Mouse (Mus musculus) MEL (cell line): ENCODE data around the gene Drc7. TPM values are rescaled to one million over a fixed set of nuclear protein-coding genes. Genes with fewer than 3 reads are reported as not detected.

Experiments used
- DNase-seq: peaks from one replicate; pipeline ENCODE4 v3.0.0; 2011; ENCODE audit warnings: low read depth, low spot score
- H3K27ac ChIP-seq: 2 replicates; pipeline ENCODE4 v1.5.1; 2012; ENCODE audit warnings: low read depth, mild to moderate bottlenecking, control low read depth, low read length, moderate library complexity; ENCODE audit not compliant: control insufficient read depth
- H3K27me3 ChIP-seq, 2 experiments: fragments of 150-350 bp in 1 of 2; sonication (generic) in 1 of 2; 2 replicates each; pipeline ENCODE4 v1.6.1; 2012; ENCODE audit warnings: low read length in 2 of 2, mild to moderate bottlenecking in 2 of 2, improper control_type of control experiment in 1 of 2, moderate library complexity in 1 of 2; ENCODE audit not compliant: insufficient read depth in 2 of 2, control insufficient read depth in 1 of 2
- H3K36me3 ChIP-seq, 2 experiments: 2 replicates each; pipeline ENCODE4 v1.6.1; 2012 to 2014; ENCODE audit warnings: low read length in 2 of 2, improper control_type of control experiment in 1 of 2, inconsistent platforms in 1 of 2, mild to moderate bottlenecking in 1 of 2; ENCODE audit not compliant: insufficient read depth in 2 of 2, control insufficient read depth in 1 of 2
- H3K4me1 ChIP-seq, 2 experiments: fragments of 150-350 bp in 1 of 2; sonication (generic) in 1 of 2; 2 replicates each; pipeline ENCODE4 v1.6.1; 2012; ENCODE audit warnings: low read length in 2 of 2, improper control_type of control experiment in 1 of 2, mild to moderate bottlenecking in 1 of 2; ENCODE audit not compliant: insufficient read depth in 2 of 2, control insufficient read depth in 1 of 2
- H3K4me3 ChIP-seq, 2 experiments: fragments of 150-350 bp in 1 of 2; sonication (generic) in 1 of 2; 2 replicates each; pipeline ENCODE4 v1.5.1; 2012; ENCODE audit warnings: low read depth in 2 of 2, low read length in 2 of 2, mild to moderate bottlenecking in 2 of 2, moderate library complexity in 2 of 2, control low read depth in 1 of 2, improper control_type of control experiment in 1 of 2; ENCODE audit not compliant: control insufficient read depth in 1 of 2, insufficient read depth in 1 of 2
- H3K79me2 ChIP-seq: 2 replicates; pipeline ENCODE4 v1.6.1; 2012; ENCODE audit warnings: mild to moderate bottlenecking, low read length, moderate library complexity; ENCODE audit not compliant: control insufficient read depth, poor library complexity, insufficient read depth
- H3K9ac ChIP-seq: 2 replicates; pipeline ENCODE4 v1.6.1; 2012; ENCODE audit warnings: low read depth, mild to moderate bottlenecking, control low read depth, low read length, moderate library complexity; ENCODE audit not compliant: control insufficient read depth, poor library complexity, severe bottlenecking
- H3K9me3 ChIP-seq: fragments of 150-350 bp; sonication (generic); replicated peaks from 2 replicates; pipeline ENCODE4 v1.6.1; 2012; ENCODE audit warnings: mild to moderate bottlenecking, low read length, improper control_type of control experiment, moderate library complexity; ENCODE audit not compliant: insufficient read depth
- BHLHE40 ChIP-seq: IDR thresholded peaks from 2 replicates; pipeline ENCODE4 v1.6.1; 2012; ENCODE audit warnings: low read depth, mild to moderate bottlenecking, inconsistent platforms, low read length, improper control_type of control experiment, borderline replicate concordance
- CHD1 ChIP-seq: IDR thresholded peaks from 2 replicates; pipeline ENCODE4 v1.6.1; 2012; ENCODE audit warnings: low read depth, mild to moderate bottlenecking, inconsistent platforms, low read length, improper control_type of control experiment
- CTCF ChIP-seq, 3 experiments: IDR thresholded peaks in 2 of 3; conservative IDR thresholded peaks in 1 of 3; 2 replicates each; pipeline ENCODE4 v1.5.1; 2011 to 2012; ENCODE audit warnings: low read length in 3 of 3, low read depth in 2 of 3, mild to moderate bottlenecking in 2 of 3, improper control_type of control experiment in 1 of 3, inconsistent platforms in 1 of 3, mixed read lengths in 1 of 3, moderate library complexity in 1 of 3; ENCODE audit not compliant: control insufficient read depth in 1 of 3, insufficient read depth in 1 of 3, poor library complexity in 1 of 3, severe bottlenecking in 1 of 3
- ELF1 ChIP-seq: IDR thresholded peaks from 2 replicates; pipeline ENCODE4 v1.6.1; 2014; ENCODE audit warnings: low read depth, mild to moderate bottlenecking, inconsistent platforms, low read length, improper control_type of control experiment, moderate library complexity
- ETS1 ChIP-seq: IDR thresholded peaks from 2 replicates; pipeline ENCODE4 v1.6.1; 2012; ENCODE audit warnings: low read depth, mild to moderate bottlenecking, inconsistent platforms, low read length, improper control_type of control experiment, moderate library complexity
- GABPA ChIP-seq: IDR thresholded peaks from 2 replicates; pipeline ENCODE4 v1.6.1; 2012; ENCODE audit warnings: low read depth, mild to moderate bottlenecking, inconsistent platforms, low read length, improper control_type of control experiment, moderate library complexity
- GATA1 ChIP-seq: IDR thresholded peaks from 2 replicates; pipeline ENCODE4 v1.6.1; 2011; ENCODE audit warnings: low read depth, low read length, improper control_type of control experiment
- HCFC1 ChIP-seq: IDR thresholded peaks from 2 replicates; pipeline ENCODE4 v1.6.1; 2012; ENCODE audit warnings: low read depth, mild to moderate bottlenecking, inconsistent platforms, low read length, improper control_type of control experiment, moderate library complexity
- JUND ChIP-seq: IDR thresholded peaks from 2 replicates; pipeline ENCODE4 v1.6.1; 2011; ENCODE audit warnings: low read depth, mild to moderate bottlenecking, improper control_type of control experiment, low read length
- MEF2A ChIP-seq: IDR thresholded peaks from 2 replicates; pipeline ENCODE4 v1.6.1; 2014; ENCODE audit warnings: low read depth, mild to moderate bottlenecking, inconsistent platforms, low read length, improper control_type of control experiment; ENCODE audit not compliant: poor library complexity, insufficient replicate concordance, severe bottlenecking; ENCODE audit errors: extremely low read depth
- MXI1 ChIP-seq: IDR thresholded peaks from 2 replicates; pipeline ENCODE4 v1.6.1; 2011; ENCODE audit warnings: mild to moderate bottlenecking, low read depth, low read length, improper control_type of control experiment
- MYB ChIP-seq: IDR thresholded peaks from 2 replicates; pipeline ENCODE4 v1.6.1; 2011; ENCODE audit warnings: mild to moderate bottlenecking, low read depth, low read length, improper control_type of control experiment
- POLR2AphosphoS5 ChIP-seq: IDR thresholded peaks from 2 replicates; pipeline ENCODE4 v1.6.1; 2012; ENCODE audit warnings: low read depth, borderline replicate concordance, mild to moderate bottlenecking, inconsistent platforms, low read length, moderate library complexity, mixed read lengths
- RAD21 ChIP-seq: IDR thresholded peaks from 2 replicates; pipeline ENCODE4 v1.6.1; 2011; ENCODE audit warnings: mild to moderate bottlenecking, low read depth, low read length, improper control_type of control experiment
- SMC3 ChIP-seq: IDR thresholded peaks from 2 replicates; pipeline ENCODE4 v1.6.1; 2011; ENCODE audit warnings: low read depth, low read length, improper control_type of control experiment
- USF1 ChIP-seq: IDR thresholded peaks from 2 replicates; pipeline ENCODE4 v1.6.1; 2014; ENCODE audit warnings: low read depth, mild to moderate bottlenecking, inconsistent platforms, low read length, improper control_type of control experiment, moderate library complexity
- USF2 ChIP-seq, 2 experiments: IDR thresholded peaks; 2 replicates each; pipeline ENCODE4 v1.6.1; 2011 to 2012; ENCODE audit warnings: improper control_type of control experiment in 2 of 2, low read length in 2 of 2, borderline replicate concordance in 1 of 2, inconsistent platforms in 1 of 2, low read depth in 1 of 2, mild to moderate bottlenecking in 1 of 2; ENCODE audit not compliant: insufficient read depth in 1 of 2
- ZC3H11A ChIP-seq: IDR thresholded peaks from 2 replicates; pipeline ENCODE4 v1.6.1; 2012; ENCODE audit warnings: low read depth, mild to moderate bottlenecking, inconsistent platforms, low read length, improper control_type of control experiment
- ZKSCAN1 ChIP-seq: IDR thresholded peaks from 2 replicates; pipeline ENCODE4 v1.6.1; 2012; ENCODE audit warnings: low read depth, mild to moderate bottlenecking, inconsistent platforms, low read length, improper control_type of control experiment, moderate library complexity
- polyA plus RNA-seq, 2 experiments: library from polyadenylated mRNA; stranded (reverse) in 1 of 2; unstranded in 1 of 2; fragments of >175 nt in 1 of 2; fragments of >200 nt in 1 of 2; gene quantifications; 2 replicates each; pipeline versions ENCODE4 v1.2.1 to v1.2.4; 2012; ENCODE audit warnings: low replicate concordance in 2 of 2, low read depth in 1 of 2; ENCODE audit not compliant: insufficient read length in 2 of 2, insufficient read depth in 1 of 2, missing spikeins in 1 of 2
- total RNA-seq: library from RNA; depleted of rRNA; stranded (reverse); fragments of 300-350 nt; gene quantifications from 2 replicates; pipeline ENCODE4 v1.2.3, GENCODE M21; 2012

The Drc7 gene
- total and polyA plus RNA-seq, 3 experiments, result 0.04 to 0.07 TPM; not detected in 1

DNA sequence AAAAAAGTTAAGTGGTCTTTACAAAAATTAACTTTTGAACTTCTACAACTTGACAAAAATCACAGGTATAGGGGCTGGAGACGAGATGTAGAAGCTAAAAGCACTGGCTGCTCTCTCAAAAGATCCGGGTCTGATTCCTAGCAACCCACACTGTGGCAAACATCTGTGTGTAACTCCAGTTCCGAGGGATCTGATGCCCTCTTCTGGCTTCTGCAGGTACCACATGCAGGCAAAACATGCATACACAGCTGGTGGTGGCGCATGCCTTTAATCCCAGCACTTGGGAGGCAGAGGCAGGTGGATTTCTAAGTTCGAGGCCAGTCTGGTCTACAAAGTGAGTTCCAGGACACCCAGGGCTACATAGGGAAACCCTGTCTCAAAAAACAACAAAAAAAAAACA lies 68.6 kb downstream of the Drc7 start:
- Histone ChIP-seq H3K4me3 (no peak overlapping the region), H3K27me3 (no peaks in the 10 kb centered on the region), H3K9ac (no peak overlapping the region), H3K27ac (no peak overlapping the region), H3K4me1 (no peaks in the 10 kb centered on the region), H3K79me2 (no peaks in the 10 kb centered on the region), H3K36me3 (no peaks in the 10 kb centered on the region), H3K9me3 (no peaks in the 10 kb centered on the region)
- TF ChIP-seq RAD21 (peak; percentile 27), SMC3 (peak; percentile 42), CTCF (IDR thresholded peaks at IDR 0.05 in 2 of 3, conservative IDR thresholded peaks at IDR 0.05 in 1 of 3; ENCODE audit: control insufficient read depth in 1 of 3, insufficient read depth in 1 of 3, low read depth in 2 of 3, low read length in 3 of 3, poor library complexity in 1 of 3, severe bottlenecking in 1 of 3) (peak; percentile 46 to 55 (median 48); a peak in 5 of 6 replicates), ETS1 (no peak), USF1 (no peak), POLR2AphosphoS5 (no peak)
- peak; percentile 40 for DNase-seq

DNA sequence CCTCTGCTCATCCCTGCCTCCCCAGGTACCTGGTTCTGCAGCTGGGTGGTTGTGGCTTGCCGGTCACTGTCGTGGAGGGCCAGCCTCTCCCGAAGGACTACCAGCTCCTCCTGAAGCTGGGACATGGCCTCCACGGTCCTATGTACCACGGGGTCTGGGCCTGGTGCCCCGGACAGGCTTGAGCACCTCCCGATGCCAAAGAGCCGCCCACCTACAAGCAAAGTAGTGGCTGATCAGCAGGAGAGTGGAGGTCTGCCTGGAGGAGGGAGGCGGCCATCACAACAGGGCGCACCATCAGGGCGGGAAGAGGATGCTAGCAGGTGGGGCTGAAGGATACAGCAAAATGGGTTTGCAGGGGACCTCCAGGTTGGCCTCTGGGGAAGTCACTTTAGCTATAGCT lies 71.6 kb downstream of the Drc7 start:
- Histone ChIP-seq H3K79me2 (no peaks in the 10 kb centered on the region), H3K27me3 (no peaks in the 10 kb centered on the region), H3K9me3 (no peaks in the 10 kb centered on the region), H3K9ac (no peak overlapping the region), H3K4me3 (no peak overlapping the region), H3K4me1 (no peaks in the 10 kb centered on the region), H3K36me3 (no peaks in the 10 kb centered on the region), H3K27ac (no peak overlapping the region)
- no peak for DNase-seq
- TF ChIP-seq JUND (no peak), ZC3H11A (no peak), ELF1 (no peak), ETS1 (no peak), ZKSCAN1 (no peak), MXI1 (no peak), CHD1 (no peak), USF1 (no peak), MYB (no peak), BHLHE40 (no peak)

DNA sequence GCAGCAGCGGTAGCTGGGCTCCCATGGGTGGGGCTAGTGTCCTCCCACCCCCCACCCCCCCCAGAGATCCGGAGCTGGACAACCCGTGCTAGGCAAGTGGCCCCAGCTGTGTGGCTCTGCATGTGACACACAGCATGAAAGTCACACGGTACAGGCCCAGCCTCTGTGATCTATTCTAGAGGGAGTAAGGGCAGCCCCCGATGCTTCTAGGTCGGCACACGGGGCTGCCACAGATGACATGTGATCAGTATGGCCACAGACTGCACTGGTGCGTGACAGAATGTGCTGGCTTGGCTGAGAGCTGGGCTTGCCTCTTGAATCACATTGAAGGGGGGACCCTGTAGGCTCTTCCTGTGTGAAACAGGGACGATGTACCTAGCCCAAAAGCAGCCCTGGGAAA lies 72.8 kb downstream of the Drc7 start:
- Histone ChIP-seq H3K4me1 (no peaks in the 10 kb centered on the region), H3K4me3 (no peak overlapping the region), H3K36me3 (no peaks in the 10 kb centered on the region), H3K79me2 (no peaks in the 10 kb centered on the region), H3K27me3 (no peaks in the 10 kb centered on the region), H3K9me3 (no peaks in the 10 kb centered on the region), H3K9ac (no peak overlapping the region), H3K27ac (no peak overlapping the region)
- DNase-seq, result no peak
- no peak for TF ChIP-seq USF2 (IDR thresholded peaks at IDR 0.05; ENCODE audit: borderline replicate concordance in 1 of 2, insufficient read depth in 1 of 2, low read depth in 1 of 2, low read length in 2 of 2)
- no peak for TF ChIP-seq MEF2A
- no peak for TF ChIP-seq HCFC1
- no peak for TF ChIP-seq GATA1
- no peak for TF ChIP-seq GABPA
- TF ChIP-seq JUND, result no peak
